Mouse (Mus musculus) myocyte (in vitro differentiated cells): Measurements from ENCODE around the gene Spo11.

Experiments
- CEBPB ChIP-seq: IDR thresholded peaks from 2 replicates; pipeline ENCODE4 v1.6.1; 2011; ENCODE audit warnings: mild to moderate bottlenecking, moderate library complexity; ENCODE audit not compliant: poor library complexity, insufficient read depth, severe bottlenecking
- E2F4 ChIP-seq: IDR thresholded peaks from one replicate; pipeline ENCODE4 v1.6.1; 2011; ENCODE audit warnings: mild to moderate bottlenecking, control low read depth, moderate library complexity; ENCODE audit not compliant: insufficient read depth
- MAX ChIP-seq: IDR thresholded peaks from one replicate; pipeline ENCODE4 v1.6.1; 2011; ENCODE audit warnings: low read depth, mild to moderate bottlenecking, control low read depth
- MYOD1 ChIP-seq, 3 experiments: IDR thresholded peaks; one replicate each; pipeline ENCODE4 v1.6.1; 2011; ENCODE audit warnings: control low read depth in 2 of 3, low read depth in 2 of 3, mild to moderate bottlenecking in 2 of 3, moderate library complexity in 1 of 3; ENCODE audit not compliant: insufficient read length in 2 of 3, control insufficient read depth in 1 of 3
- MYOG ChIP-seq, 3 experiments: IDR thresholded peaks; one replicate each; pipeline ENCODE4 v1.6.1; 2011; ENCODE audit warnings: control low read depth in 2 of 3, low read depth in 2 of 3, mild to moderate bottlenecking in 2 of 3; ENCODE audit not compliant: insufficient read length in 2 of 3, control insufficient read depth in 1 of 3, insufficient read depth in 1 of 3
- POLR2A ChIP-seq: IDR thresholded peaks from one replicate; pipeline ENCODE4 v1.6.1; 2011; ENCODE audit warnings: low read depth, mild to moderate bottlenecking, control low read depth, moderate library complexity; ENCODE audit not compliant: insufficient read length
- POLR2AphosphoS2 ChIP-seq: IDR thresholded peaks from one replicate; pipeline ENCODE4 v1.6.1; 2011; ENCODE audit warnings: low read depth, control low read depth; ENCODE audit not compliant: insufficient read length
- REST ChIP-seq: IDR thresholded peaks from one replicate; pipeline ENCODE4 v1.6.1; 2011; ENCODE audit warnings: mild to moderate bottlenecking, control low read depth, moderate library complexity; ENCODE audit not compliant: insufficient read depth, insufficient read length
- SRF ChIP-seq: IDR thresholded peaks from one replicate; pipeline ENCODE4 v1.6.1; 2011; ENCODE audit warnings: low read depth; ENCODE audit not compliant: control insufficient read depth, insufficient read length
- TCF12 ChIP-seq: IDR thresholded peaks from one replicate; pipeline ENCODE4 v1.6.1; 2011; ENCODE audit warnings: mild to moderate bottlenecking, control low read depth; ENCODE audit not compliant: poor library complexity, insufficient read depth, severe bottlenecking
- TCF3 ChIP-seq: IDR thresholded peaks from one replicate; pipeline ENCODE4 v1.6.1; 2011; ENCODE audit warnings: low read depth, control low read depth; ENCODE audit not compliant: insufficient read length
- USF1 ChIP-seq: IDR thresholded peaks from one replicate; pipeline ENCODE4 v1.6.1; 2011; ENCODE audit warnings: low read depth, mild to moderate bottlenecking, control low read depth, moderate library complexity

- TF ChIP-seq CEBPB: no peak
- TF ChIP-seq E2F4: no peak
- TF ChIP-seq POLR2A: no peak
- TF ChIP-seq MAX: no peak
- TF ChIP-seq MYOG (IDR thresholded peaks at IDR 0.05; ENCODE audit: control insufficient read depth in 1 of 3, insufficient read depth in 1 of 3, insufficient read length in 2 of 3, low read depth in 2 of 3): no peak
- TF ChIP-seq POLR2AphosphoS2: no peak
- TF ChIP-seq REST: no peak
- TF ChIP-seq USF1: no peak
- no peak for TF ChIP-seq TCF12
- TF ChIP-seq SRF: no peak
- no peak for TF ChIP-seq MYOD1 (IDR thresholded peaks at IDR 0.05; ENCODE audit: control insufficient read depth in 1 of 3, insufficient read length in 2 of 3, low read depth in 2 of 3)
- TF ChIP-seq TCF3: no peak
Observed at GRCm38 (mm10) chr2:173042504-173043162, 65.1 kb downstream of the Spo11 start.
